Mouse (Mus musculus) embryonic fibroblast, embryonic 13.5 days (primary cell): Measurements from ENCODE around the gene Arhgef10l.

Experiments
- CTCF ChIP-seq: IDR thresholded peaks from 2 replicates; pipeline ENCODE4 v1.5.1; 2011; ENCODE audit warnings: mild to moderate bottlenecking, control low read depth, low read length, moderate library complexity, borderline replicate concordance; ENCODE audit not compliant: insufficient read depth
- POLR2A ChIP-seq: IDR thresholded peaks from 2 replicates; pipeline ENCODE4 v1.6.1; 2011; ENCODE audit warnings: low read depth, mild to moderate bottlenecking, control low read depth, low read length, moderate library complexity

GRCm38 (mm10) chr4:140616894-140617293, 48.9 kb downstream of the Arhgef10l start:
- TF ChIP-seq CTCF (no peak), POLR2A (no peak)
